Mouse (Mus musculus) neural tube, embryonic 14.5 days (tissue): ENCODE results near the gene Pitpnc1. TPM values are rescaled to one million over a fixed set of nuclear protein-coding genes. Genes with fewer than 3 reads are reported as not detected.

ENCODE experiments used
- ATAC-seq: fragments of 200-750 bp; cut with Nextera tagmentation; 2 replicates; pipeline ENCODE4 v1.8.0; 2017; ENCODE audit warnings: low read depth, mild to moderate bottlenecking, moderate TSS enrichment, moderate library complexity
- H3K27ac ChIP-seq: fragments of 300-500 bp; sonication (generic); 2 replicates; pipeline ENCODE4 v1.5.1; 2014; ENCODE audit warnings: low read depth, mild to moderate bottlenecking, control low read depth, low read length, moderate library complexity, mixed read lengths
- H3K27me3 ChIP-seq: fragments of 300-500 bp; sonication (generic); 2 replicates; pipeline ENCODE4 v1.6.1; 2014; ENCODE audit warnings: low read length; ENCODE audit not compliant: control insufficient read depth, insufficient read depth
- H3K36me3 ChIP-seq: fragments of 300-500 bp; sonication (generic); 2 replicates; pipeline ENCODE4 v1.6.1; 2014; ENCODE audit warnings: low read length, mixed read lengths; ENCODE audit not compliant: control insufficient read depth, insufficient read depth
- H3K4me1 ChIP-seq: fragments of 300-500 bp; sonication (generic); 2 replicates; pipeline ENCODE4 v1.6.1; 2014; ENCODE audit warnings: low read length; ENCODE audit not compliant: control insufficient read depth, insufficient read depth
- H3K4me2 ChIP-seq: fragments of 300-500 bp; sonication (generic); 2 replicates; pipeline ENCODE4 v1.6.1; 2014; ENCODE audit warnings: mild to moderate bottlenecking, low read depth, low read length, control low read depth
- H3K4me3 ChIP-seq: fragments of 300-500 bp; sonication (generic); 2 replicates; pipeline ENCODE4 v1.5.1; 2014; ENCODE audit warnings: low read depth, low read length, control low read depth, mixed read lengths
- H3K9ac ChIP-seq: fragments of 300-500 bp; sonication (generic); replicated peaks from 2 replicates; pipeline ENCODE4 v1.6.1; 2014; ENCODE audit warnings: low read depth, mild to moderate bottlenecking, control low read depth, low read length, mixed read lengths
- H3K9me3 ChIP-seq: fragments of 300-500 bp; sonication (generic); 2 replicates; pipeline ENCODE4 v1.6.1; 2016; ENCODE audit warnings: low read length; ENCODE audit not compliant: control insufficient read depth
- WGBS: fragments of 180-500 bp; shearing (Covaris S2); extraction: QIAGEN DNeasy Blood & Tissue Kit; methylation state at CpG from one replicate; pipeline ENCODE4 v1.1.7; 2014; 5-methylcytosine and 5-hydroxymethylcytosine counted together
- polyA plus RNA-seq: library from polyadenylated mRNA; unstranded; fragments of >200 nt; fragmentation: Nextera tagmentation; extraction: Ambion mirVana; gene quantifications from 2 replicates; pipeline ENCODE4 v1.2.1, GENCODE M21; 2014

The Pitpnc1 gene
- polyA plus RNA-seq, 1 experiment from 2014 or later = 45.2 TPM

GRCm38 (mm10) chr11:107310338-107311121 is 160.0 kb downstream of the Pitpnc1 start:
- H3K27ac ChIP-seq = no peak overlapping the region
- H3K4me3 ChIP-seq = no peak overlapping the region
- 82% methylated on average over 20 of the region's 20 CpGs for WGBS
- H3K4me1 ChIP-seq = no peaks in the 10 kb centered on the region
- H3K4me2 ChIP-seq = no peak overlapping the region
- peaks cover 4% of the 10 kb centered on the region; the same call in 1 of the 2 replicates for H3K9me3 ChIP-seq
- no peak overlapping the region for H3K9ac ChIP-seq
- H3K27me3 ChIP-seq = no peaks in the 10 kb centered on the region
- ATAC-seq = no peak
- no peaks in the 10 kb centered on the region for H3K36me3 ChIP-seq

GRCm38 (mm10) chr11:107306170-107306569 is 164.3 kb downstream of the Pitpnc1 start:
- no peaks in the 10 kb centered on the region for H3K27me3 ChIP-seq
- no peak overlapping the region for H3K4me3 ChIP-seq
- no peak overlapping the region for H3K27ac ChIP-seq
- ATAC-seq = no peak
- 78% methylated on average over 11 of the region's 11 CpGs for WGBS
- peaks cover 4% of the 10 kb centered on the region; the same call in 1 of the 2 replicates for H3K9me3 ChIP-seq
- no peak overlapping the region for H3K4me2 ChIP-seq
- H3K9ac ChIP-seq = no peak overlapping the region
- no peaks in the 10 kb centered on the region for H3K4me1 ChIP-seq
- no peaks in the 10 kb centered on the region for H3K36me3 ChIP-seq

- H3K4me1 ChIP-seq = no peaks in the 10 kb centered on the region
- no peak overlapping the region for H3K27ac ChIP-seq
- H3K4me3 ChIP-seq = no peak overlapping the region
- H3K27me3 ChIP-seq = no peaks in the 10 kb centered on the region
- H3K36me3 ChIP-seq = no peaks in the 10 kb centered on the region
- WGBS = 96% methylated on average over 4 of the region's 4 CpGs
- H3K9ac ChIP-seq = no peak overlapping the region
- H3K9me3 ChIP-seq = peaks cover 3% of the 10 kb centered on the region; the same call in 1 of the 2 replicates
- H3K4me2 ChIP-seq = no peak overlapping the region
- no peak for ATAC-seq
Observed at GRCm38 (mm10) chr11:107302141-107302540, 168.4 kb downstream of the Pitpnc1 start.

DNA sequence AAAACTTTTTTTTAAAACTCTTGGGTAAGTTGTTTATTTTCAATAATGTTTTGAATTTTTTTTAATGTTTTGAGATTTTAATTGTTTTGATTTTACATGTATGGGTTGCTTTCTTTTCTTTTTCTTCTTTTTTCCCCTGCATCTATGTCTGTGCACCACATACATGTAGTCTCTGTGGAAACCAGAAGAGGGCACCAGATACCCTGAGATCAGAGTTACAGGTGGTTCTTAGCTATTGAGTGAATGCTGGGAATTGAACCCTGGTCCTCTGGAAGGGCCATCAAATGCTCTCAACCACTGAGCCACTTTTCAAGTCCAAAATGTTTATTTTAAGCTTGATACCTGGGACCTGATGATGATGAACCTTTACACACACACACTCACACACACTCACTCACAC is 170.3 kb downstream of the Pitpnc1 start:
- no peak for ATAC-seq
- H3K9ac ChIP-seq = no peak overlapping the region

GRCm38 (mm10) chr11:107299511-107300120 is 170.9 kb downstream of the Pitpnc1 start:
- Histone ChIP-seq H3K9me3 (0 out of 2 replicates have a peak, but pooled peaks cover 3% of the 10 kb centered on the region), H3K36me3 (no peaks in the 10 kb centered on the region), H3K27me3 (no peaks in the 10 kb centered on the region), H3K27ac (no peak overlapping the region), H3K4me3 (no peak overlapping the region), H3K4me2 (no peak overlapping the region), H3K4me1 (no peaks in the 10 kb centered on the region), H3K9ac (no peak overlapping the region)
- ATAC-seq = no peak
- WGBS = 91% methylated on average over 9 of the region's 9 CpGs

More for the DNA sequence above, 170.3 kb downstream of the Pitpnc1 start:
- H3K36me3 ChIP-seq = no peaks in the 10 kb centered on the region
- no peak overlapping the region for H3K4me3 ChIP-seq
- H3K9me3 ChIP-seq = 0 out of 2 replicates have a peak, but pooled peaks cover 3% of the 10 kb centered on the region
- no peaks in the 10 kb centered on the region for H3K4me1 ChIP-seq
- no peak overlapping the region for H3K4me2 ChIP-seq
- no peaks in the 10 kb centered on the region for H3K27me3 ChIP-seq
- no peak overlapping the region for H3K27ac ChIP-seq

DNA sequence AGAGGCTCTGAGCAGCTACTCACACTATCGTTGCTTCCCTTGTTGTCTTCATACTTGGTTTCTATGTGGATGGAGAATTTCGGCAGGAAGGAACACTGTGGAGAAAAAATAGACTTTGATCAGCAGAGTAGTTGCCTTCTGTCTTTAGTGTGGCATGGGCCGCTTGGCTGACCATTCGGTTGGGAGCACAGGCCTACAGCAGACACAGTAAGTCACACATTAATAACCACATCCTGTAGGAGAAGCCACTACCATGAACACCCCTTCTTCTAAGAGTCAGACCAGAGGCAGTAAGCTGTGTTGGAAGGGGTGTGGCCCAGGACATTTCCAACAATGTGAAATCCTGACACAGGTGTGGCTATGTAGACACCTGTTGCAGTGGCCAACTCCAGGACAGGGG is 174.3 kb downstream of the Pitpnc1 start:
- 96% methylated on average over 4 of the region's 4 CpGs for WGBS
- no peak overlapping the region for H3K27ac ChIP-seq
- no peak for ATAC-seq
- no peaks in the 10 kb centered on the region for H3K36me3 ChIP-seq
- H3K9me3 ChIP-seq = 0 out of 2 replicates have a peak, but pooled peaks cover 3% of the 10 kb centered on the region
- no peak overlapping the region for H3K4me2 ChIP-seq
- H3K27me3 ChIP-seq = no peaks in the 10 kb centered on the region
- H3K4me1 ChIP-seq = no peaks in the 10 kb centered on the region
- H3K9ac ChIP-seq = no peak overlapping the region
- no peak overlapping the region for H3K4me3 ChIP-seq

DNA sequence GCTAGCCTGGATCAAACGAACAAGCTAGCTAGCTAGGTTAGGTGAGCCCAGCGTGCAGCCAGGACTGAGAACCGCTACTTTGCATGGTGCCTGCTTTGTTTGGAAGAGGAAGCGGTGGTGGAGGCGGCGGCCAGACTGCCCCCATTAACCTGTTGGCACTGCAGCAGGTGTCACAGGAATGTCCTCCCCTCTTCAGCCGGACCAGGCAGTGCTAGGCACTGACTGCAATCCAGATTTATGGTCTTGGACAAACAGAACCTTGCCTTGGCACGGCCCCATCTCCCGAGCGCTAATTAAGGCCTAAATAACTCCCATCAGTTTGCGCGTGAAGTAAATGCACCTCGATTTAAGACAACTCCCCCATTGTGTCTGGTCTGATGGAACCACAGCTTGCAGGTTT is 178.5 kb downstream of the Pitpnc1 start:
- Histone ChIP-seq H3K27me3 (no peaks in the 10 kb centered on the region), H3K4me2 (no peak overlapping the region), H3K4me3 (no peak overlapping the region), H3K9ac (no peak overlapping the region), H3K36me3 (no peaks in the 10 kb centered on the region), H3K27ac (no peak overlapping the region), H3K9me3 (no peaks in the 10 kb centered on the region), H3K4me1 (no peaks in the 10 kb centered on the region)
- WGBS = 58% methylated on average over 13 of the region's 13 CpGs
- no peak for ATAC-seq

DNA sequence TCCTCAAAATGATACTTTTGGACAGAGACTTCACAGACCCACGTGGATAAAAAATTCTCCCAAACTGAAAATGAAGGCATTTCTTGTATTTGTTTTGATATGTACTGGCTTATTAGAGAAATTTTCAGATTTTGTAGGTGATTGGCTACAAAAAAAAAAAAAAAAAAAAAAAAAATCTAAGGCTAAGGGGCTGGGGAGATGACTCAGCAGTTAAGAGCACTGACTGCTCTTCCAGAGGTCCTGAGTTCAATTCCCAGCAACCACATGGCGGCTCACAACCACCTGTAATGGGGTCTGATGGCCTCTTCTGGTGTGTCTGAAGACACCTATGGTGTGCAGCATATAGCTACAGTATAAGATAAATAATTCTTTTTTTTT is 182.3 kb downstream of the Pitpnc1 start:
- H3K4me3 ChIP-seq = no peak overlapping the region
- H3K27me3 ChIP-seq = no peaks in the 10 kb centered on the region
- H3K27ac ChIP-seq = no peak overlapping the region
- no peaks in the 10 kb centered on the region for H3K9me3 ChIP-seq
- WGBS = 91% methylated on average over 2 of the region's 2 CpGs
- ATAC-seq = no peak
- H3K9ac ChIP-seq = no peak overlapping the region
- no peaks in the 10 kb centered on the region for H3K36me3 ChIP-seq
- H3K4me1 ChIP-seq = no peaks in the 10 kb centered on the region
- no peak overlapping the region for H3K4me2 ChIP-seq
